Mouse (Mus musculus) thymus, postnatal 14 days (tissue): ENCODE measurements at regions not wholly inside any gene's neighbourhood (a gene's known extent, or its start where the extent isn't known, plus 50 kb on each side); places are given as distances from the start of the nearest gene placed in this dataset.
A peak's percentile ranks its signal among the peaks of the same experiment; 100 is the strongest.
"Not testable (repeated sequence)": the region's sequence is repeated elsewhere in the genome, so short reads cannot be mapped to it uniquely, and the experiment has no call there.

ENCODE experiments used
- DNase-seq: peaks from one replicate; pipeline ENCODE4 v3.0.0; 2021

DNA sequence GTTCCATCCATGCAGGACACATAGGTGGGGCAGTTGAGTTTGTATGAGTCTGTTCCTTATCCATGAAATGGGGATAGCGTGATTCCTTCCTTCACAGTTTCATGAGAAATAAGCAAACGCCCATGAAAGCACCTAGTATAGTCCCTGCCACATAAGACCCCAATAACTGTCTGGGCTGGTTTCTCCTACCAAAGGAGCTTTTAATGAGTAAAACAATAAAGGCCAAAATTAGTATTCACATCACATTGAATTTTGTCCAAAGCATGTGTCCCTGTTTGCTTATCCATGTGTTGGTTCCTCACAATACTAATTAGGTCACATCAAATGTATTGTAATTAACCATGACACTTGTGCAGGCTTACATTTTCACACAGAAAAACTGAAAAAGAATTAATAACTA lies 221.3 kb downstream of the Prdm13 start:
- DNase-seq: no peak

DNA sequence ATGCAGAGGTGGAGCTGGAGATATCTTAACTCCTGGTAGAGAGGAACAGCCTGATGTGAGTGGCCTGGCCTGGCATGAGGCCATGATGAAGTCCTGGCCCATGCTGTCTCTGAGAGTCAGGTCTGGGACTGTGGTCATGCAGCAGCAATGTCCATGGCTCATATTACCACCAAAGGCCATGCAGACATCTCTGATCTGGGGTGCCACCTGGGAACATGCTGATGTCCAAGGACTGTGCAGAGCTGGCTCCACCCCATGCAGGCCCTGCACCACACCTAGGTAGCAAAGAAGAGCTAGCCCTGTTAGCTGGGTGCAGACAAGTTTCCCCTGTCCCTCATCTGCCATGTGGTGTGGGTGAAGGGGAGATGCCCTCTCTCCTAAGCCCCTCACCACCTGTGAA lies 244.5 kb downstream of the Prdm13 start:
- DNase-seq: no peak

DNA sequence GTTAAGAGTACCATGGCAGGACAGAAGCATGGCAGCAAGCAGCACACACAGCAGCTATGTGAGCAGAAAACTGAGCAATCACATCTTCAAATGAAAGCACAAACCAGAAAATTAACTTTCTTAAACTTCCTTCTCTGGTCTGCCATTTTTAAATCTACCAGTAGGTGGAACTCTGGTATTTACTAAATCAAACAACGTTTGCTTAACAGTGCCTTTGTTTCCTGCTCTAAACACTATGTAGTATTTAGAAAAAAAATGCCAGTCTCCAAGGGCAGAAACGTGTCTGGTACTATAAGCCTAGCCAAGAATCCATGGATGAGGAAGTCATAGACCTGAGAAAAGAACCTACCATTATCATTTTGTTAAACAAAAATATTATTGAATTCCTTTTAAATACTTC lies 249.1 kb downstream of the Prdm13 start:
- DNase-seq: no peak

DNA sequence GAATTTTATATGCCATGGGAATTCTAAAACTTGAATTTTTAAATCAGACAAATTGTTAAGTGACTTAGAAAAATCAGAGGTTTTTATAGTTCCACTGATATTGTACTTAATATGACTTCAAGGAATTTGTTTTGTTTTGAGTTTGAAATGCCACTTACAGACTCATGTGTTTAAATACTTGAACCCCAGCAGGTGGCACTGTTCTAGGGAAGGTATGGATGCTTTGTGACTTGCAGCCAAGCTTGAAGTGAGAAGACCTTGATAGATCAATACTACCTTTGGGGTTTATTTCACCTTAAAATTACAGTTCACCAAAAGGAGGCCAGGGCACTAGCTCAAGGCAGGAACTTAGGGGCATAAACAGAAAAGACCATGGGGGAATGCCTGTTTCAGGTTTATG lies 277.9 kb downstream of the Prdm13 start:
- DNase-seq: no peak

DNA sequence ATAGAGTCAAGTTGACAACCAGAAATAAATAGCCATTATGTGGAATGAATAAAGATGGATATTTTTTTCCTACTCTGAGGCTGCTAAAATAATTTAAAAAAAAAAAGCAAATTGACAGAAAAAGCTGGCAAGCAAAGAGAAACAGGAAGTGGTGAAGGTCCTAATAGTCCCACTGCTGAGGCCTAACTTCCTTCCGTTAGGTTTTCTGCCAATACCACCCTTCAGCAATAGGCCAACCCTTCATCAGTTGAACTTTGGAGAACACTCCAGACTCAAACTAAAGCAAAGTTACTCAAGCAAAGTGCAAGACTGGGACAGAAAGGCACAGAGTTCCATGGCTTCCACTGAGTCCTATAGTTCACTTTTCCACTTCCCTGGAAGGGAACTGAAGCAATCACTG lies 316.4 kb downstream of the Prdm13 start:
- no peak for DNase-seq

DNA sequence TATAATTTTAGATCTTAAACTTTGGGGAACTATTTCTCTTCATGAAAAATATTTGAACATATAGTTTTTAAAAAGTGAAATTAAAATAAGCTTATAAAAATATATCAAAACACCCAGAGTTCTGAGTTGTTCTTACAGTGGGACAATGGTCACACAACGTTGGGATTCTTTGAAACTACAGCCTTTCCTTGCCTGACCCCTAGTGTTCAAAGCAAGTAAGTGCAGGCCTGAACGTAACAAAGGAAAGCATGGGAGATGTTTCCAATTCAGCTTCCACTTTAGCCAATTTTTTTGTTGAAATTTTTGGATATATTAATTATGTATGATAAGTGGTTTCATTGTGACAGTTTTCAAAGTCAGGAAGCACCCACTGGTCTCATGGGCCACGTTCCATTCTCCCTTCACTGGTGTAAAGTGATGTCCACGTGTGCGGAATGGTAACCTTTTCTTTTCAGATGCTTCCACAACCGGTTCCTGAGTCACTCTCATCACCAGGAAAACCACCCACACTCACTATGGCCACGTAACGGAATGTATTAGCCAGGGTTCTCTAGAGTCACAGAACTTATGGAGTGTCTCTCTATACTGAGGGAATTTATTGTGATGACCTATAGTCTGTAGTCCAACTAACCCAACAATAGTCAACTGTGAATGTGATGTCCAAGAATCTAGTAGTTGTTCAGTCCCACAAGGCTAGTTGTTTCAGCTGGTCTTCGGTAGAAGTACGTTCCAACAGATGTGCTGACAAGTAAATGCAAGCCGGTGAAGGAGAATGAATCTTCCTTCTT lies 317.3 kb downstream of the Prdm13 start:
- DNase-seq: no peak

DNA sequence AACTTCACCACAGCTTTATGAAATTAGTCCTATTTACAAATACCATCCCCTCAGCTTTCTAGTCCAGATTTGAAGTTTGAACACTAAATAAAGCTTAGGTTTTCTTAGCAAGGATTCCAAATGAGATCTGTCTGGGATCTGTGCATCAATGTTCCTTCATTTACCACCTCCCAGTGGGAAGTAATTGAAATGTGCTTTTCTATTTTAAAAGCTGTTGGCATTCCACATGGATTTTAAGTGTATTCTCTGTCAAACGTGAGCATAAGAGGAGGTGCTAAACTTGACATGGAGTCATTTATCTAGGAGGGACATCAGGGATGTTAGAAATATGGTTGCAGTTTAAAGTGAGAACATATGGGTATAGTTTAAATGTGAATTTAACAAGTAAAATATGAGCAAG lies 364.0 kb downstream of the Prdm13 start:
- DNase-seq: no peak

DNA sequence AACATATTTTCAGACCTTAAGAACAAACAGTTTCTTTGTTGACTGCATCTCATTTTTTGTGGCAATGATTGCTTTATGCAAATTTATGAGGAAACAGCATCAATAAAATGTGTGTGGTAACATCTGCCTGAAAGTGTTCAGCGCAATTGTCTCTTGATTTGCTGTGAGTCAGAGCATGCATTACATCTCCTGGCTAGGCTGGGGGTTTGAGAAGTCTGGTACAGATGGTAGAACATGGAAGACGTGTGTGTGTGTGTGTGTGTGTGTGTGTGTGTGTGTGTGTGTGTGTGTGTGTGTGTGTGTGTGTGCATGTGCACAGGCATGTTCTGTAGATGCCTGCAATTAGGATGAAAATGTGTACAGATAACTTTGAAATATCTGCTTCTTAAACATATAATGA lies 376.5 kb downstream of the Prdm13 start:
- DNase-seq: not testable (repeated sequence)

DNA sequence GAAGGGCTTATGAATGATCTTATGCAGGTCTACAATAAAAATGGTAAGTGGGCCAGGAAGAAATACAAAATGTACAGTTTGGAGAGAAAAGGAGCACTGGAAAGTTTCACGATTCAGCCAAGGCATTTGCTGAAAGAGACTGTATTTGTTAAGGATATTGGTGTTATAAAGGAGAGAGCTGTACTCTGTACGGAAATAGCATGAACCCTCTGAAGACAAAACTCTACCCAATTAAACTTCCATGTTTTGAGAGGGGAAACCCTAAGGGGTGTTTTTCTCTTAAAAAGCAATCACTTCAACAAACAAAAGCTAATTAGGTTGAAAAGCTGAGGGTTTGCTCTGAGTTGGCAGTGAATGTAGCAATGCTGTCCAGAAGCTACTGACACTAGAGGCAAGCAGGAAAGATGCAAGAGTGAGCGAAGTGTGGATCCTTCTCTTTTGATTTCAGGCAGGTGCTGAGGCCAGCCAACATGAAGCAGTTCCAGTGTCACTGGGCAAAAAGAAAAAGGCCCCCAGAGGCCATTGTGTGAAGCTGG lies 378.2 kb downstream of the Prdm13 start:
- no peak for DNase-seq

DNA sequence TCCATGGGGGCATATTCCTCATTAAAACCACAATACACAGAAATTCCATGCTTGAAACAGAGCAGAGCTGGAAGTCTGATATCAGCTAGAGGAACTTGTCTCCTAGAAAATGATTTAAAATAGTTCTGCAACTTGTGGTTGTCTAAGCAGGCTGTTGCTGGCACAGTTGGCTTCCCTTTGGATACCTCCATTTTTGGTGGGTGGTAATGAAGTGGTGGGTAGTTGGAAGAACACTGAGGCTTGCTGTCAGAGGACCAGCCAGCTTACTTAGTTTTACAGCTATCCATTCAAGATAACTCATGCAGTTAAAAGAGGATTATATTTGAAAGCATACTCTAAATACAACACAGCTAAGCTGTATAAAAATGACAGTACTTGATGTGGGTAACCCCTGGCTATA lies 385.6 kb downstream of the Prdm13 start:
- no peak for DNase-seq

DNA sequence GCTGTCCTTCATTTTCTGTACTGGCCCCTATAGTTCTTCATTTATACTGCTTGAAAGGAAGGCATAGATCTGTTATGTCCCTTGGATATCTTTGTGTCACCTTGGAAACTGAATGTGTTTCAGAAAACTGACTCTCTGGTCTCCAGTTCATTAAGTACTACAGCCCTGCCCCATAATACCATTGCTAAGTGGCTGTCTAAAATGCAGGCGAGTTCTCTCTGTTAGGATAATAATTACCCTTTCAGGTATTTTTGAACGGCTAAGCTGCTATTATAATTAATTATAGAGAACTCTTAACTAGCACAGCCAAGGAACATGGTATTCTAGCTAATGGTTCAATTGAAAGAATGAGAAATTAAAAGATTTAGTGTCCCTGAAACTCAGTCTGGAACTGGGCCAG lies 418.5 kb downstream of the Prdm13 start:
- DNase-seq: no peak

DNA sequence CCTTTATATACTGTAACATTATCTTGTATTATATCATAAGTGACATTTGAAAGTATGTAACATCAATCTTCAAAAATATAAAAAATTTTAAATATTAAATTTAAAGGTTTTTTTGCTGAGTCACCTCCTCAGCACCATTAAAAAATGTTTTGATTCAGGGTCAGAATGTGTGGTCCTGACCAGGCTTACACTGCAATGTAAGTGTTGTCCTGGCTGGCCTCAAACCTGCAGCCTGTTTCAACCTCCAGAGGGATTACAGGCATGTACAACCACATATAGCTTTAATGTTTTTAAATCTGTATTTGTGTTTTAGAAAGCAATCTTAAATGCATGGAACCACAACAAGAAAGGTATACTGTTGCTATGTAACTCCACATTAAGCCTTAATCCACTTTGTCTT lies 418.9 kb downstream of the Prdm13 start:
- no peak for DNase-seq

DNA sequence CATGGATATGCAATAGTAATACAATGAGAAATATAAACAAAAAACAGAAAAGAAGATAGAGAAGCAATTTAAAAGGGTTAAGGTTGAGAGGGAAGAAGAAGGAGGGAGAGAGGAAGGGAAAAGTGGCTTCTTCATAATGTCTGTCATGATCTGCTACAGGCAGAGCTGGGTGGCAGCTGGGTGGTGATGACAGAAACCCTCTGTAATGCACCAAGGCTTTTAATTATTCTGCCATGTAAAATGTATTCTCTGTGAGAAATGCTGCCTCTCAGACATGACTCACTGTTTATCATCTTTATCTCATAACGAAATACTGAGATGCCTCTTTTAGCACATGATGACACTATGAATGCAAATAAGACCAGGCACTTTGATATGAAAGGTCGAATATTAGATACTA lies 435.4 kb downstream of the Prdm13 start:
- DNase-seq: no peak

DNA sequence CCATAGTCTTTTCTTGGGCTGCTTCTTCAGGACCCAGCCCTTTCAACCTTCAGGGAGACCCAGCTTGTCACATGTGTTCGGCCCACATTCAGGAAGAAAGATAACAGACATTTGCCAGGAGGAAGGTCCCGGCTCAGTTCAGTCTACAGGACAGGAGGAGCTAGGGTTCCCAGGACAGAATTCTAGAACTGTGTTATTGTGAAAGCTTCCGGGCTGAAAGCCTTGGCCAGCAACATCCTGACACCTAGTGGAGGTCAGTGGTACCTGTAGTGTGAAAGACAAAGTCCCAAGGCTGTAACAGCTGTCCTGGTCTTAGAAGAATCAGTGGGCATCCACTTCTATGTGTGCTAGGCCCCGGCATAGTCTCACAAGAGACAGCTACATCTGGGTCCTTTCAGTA lies 463.1 kb downstream of the Prdm13 start:
- peak; percentile 5 for DNase-seq

DNA sequence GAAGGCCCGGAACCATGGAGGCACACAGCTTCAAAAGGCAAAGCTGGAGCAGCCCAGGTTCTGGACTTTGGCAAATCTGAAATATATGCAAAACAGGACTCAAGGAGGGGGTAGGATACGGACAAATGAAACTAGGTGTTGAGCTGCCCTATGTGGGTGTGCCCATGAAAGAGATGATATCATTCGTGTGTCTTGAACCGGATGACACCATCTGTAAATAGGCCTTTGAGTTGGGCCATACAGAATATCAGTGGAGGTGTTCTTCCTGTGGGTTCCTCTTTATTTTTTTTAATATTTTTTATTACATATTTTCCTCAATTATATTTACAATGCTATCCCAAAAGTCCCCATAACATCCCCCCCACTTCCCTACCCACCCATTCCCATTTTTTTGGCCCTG lies 478.1 kb downstream of the Prdm13 start:
- DNase-seq: no peak

DNA sequence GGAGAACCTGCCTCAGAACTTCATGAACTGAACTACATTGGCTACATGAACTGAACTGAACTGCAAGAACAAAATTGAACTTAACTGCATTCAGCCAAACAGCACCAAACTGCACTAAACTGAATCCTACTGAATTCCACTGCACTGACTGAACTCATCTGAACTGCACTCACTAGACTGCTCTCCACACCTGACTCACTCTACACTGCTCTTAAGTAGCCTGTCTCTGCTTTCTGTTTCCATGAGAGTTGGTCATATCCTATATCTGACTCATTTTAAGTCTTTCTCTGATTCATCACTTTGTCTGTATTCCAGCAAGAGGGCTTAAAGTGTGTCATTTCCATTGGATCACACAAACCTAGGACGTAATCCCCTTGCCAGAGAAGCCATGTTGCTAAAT lies 490.1 kb downstream of the Prdm13 start:
- DNase-seq: no peak

DNA sequence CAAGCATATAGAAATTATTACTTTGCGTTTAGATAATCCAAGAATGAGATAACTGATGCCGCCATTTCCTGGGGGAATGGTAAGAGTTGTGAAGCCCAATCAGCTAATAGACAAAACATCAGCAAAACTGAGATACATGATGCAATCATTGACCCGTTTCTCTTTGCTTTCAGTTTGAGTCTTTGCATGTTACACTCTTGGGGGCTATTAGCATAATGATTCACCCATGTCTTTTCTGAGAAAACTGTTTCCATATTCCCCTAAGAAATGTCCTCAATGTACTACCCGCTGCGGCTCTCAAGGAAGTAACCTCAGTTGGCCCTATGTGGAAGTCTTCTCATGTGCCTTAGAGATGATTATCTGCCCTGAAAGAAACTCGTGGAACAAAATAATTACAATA lies 512.0 kb downstream of the Prdm13 start:
- DNase-seq: no peak

DNA sequence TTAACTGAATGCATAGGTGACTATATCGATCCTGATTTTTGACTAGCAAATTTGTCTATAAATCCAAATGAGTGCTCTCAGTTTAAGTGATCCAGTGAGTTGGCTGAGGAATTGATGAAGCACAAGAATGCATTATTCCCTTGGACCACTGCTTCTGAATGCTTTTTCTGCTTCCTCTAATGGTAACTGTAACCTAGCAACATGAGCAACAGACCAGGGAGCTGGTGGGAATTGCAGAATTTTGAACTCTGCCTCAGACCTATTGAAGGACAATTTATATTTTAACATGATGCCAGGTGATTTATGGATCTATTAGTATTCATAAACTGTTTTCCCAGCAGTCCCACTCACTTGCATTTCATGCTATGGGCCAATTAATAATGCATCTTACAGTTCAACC lies 512.7 kb downstream of the Prdm13 start:
- DNase-seq: no peak

DNA sequence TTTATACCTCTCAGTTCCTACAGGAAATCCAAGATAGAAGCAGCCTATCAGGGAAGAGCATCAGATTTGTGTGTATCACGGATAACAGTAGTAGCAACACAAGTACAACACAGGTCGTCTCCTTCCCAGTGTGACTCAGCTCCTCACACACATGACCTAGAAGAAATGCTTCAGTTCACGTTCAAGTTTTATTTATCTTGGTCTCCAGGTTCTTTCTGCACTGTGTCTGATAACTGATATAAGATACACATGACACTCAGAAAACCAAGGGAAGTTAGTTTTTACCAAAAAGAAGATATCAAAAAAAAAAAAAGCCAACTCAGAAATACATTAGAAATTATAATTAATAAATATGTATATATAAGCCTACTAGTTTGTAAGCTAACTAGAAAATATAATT lies 515.0 kb downstream of the Prdm13 start:
- no peak for DNase-seq

DNA sequence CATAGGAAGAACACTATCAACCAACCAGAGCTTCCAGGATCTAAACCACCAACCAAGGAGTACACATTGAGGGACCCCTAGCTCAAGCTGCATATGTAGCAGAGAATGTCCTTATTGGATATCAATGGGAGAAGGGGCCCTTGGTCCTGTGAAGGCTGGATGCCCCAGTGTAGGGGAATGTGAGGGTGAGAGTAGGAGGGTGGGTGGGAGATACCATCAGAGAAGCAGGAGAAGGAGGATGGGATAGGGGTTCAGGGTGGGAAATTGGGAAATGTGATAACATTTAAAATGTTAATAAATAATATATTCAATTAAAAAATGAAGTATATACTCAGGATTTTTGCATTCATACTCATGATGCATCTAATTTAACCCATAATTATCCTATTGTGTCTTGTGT lies 523.6 kb downstream of the Prdm13 start:
- DNase-seq: no peak

DNA sequence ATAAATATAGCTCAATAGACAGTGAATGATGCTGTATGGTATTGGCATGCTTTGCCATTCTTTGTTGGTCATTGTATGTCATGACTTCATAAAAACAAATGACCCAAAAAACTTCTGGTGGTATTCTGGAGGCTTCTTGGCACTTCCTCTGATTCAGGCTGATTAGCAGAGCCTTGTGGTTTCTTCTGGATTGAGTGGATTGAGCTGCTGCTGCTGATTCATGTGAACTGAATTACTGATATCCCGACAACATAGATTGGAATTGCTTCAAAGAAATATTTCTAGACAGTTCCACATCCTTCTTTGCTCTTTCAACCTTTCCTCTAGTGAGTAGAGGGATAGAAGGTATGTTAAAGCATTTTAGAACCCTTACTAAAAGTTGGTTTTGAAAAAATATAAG lies 559.9 kb downstream of the Prdm13 start:
- DNase-seq: no peak

DNA sequence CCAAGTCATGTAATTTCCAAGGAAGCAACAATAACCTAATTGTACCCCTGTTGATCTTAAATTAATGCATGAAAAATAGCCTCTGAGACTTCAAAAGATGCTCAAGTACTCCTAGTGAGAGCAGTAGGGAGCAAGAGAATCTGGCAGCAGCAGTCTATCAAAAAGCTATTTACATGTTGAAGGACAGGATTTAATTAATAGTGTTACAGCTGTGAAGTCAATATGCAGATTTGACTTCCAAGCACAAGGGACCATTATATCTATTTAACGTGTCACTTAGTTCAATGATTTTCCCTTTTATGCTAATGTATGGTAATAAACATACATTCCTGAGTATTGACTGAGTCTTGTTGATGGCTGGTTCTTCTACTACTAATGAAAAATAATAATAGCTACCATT lies 590.0 kb downstream of the Prdm13 start:
- no peak for DNase-seq

DNA sequence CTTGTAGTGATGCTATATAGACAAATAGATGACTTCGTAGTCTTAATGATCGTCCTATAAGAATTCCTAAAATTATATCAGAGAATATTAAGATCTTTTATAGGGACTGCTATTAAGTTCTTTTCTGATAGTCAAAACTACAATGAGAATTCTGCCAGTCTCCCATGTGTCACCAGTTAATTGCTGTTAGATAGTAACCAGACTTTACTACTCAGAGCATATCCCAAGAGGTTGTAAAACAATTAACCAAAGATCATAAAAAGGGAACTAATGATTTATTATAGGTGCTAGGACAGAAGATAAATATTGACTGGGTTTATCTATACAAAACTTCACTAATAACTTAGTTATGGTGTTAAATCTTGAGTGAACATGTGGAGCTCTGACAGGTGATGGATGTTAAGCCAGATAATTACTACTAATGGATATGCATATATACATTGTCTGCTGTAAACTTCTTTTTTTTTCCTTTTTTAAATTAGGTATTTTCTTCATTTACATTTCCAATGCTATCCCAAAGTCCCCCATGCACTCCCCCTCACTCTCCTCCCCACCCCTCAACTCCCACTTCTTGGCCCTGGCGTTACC lies 615.5 kb downstream of the Prdm13 start:
- DNase-seq: no peak
